Mouse (Mus musculus): ENCODE data around the gene Pdcd4.
"Not testable (repeated sequence)": the region's sequence is repeated elsewhere in the genome, so short reads cannot be mapped to it uniquely, and the experiment has no call there.

The Pdcd4 gene

DNA sequence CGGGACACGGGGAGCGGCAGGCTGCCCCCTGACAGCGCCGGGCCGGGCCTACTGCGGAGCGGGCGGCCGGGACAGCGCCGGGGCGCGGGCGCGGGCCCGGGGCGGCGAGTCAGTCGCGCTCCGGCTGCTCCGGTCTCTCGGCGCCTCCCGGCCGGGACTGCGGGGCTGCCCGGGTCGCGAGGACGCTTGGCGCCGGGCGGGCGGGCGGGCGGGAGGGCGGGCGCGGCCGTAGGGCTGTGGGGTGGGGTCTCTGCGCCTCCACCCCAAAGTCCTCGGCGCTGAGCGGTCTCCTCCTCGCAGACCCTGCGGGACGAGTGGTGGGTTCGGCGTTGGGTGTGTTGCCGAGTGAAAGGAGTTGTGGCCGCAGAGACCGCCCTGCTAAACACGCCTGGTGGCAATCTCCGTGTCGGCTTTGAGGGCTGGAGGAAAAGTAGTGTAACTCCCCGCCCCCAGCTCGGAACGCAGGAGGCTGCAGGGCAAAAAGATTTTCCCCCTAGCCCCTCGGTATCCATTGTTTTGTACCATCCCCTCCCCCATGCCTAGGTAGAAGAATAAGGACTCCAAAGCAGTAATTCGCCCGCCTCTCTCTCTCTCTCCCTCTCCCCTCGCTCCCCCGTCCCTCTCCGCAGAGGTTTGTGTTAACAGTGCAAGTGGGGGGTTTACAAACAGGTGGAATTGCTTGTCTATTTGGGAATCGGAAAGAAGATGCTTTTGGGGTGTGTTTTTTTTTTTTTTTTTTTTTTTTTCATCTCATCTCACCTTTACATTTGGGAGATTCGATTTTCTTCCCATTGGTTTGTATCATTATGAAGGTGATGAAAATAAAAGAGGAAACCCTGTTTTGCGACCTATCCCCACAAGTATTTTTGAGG lies 53.4 kb downstream of the Pdcd4 start:
- peak; percentile 73 for DNase-seq (ENCODE audit: low spot score)

DNA sequence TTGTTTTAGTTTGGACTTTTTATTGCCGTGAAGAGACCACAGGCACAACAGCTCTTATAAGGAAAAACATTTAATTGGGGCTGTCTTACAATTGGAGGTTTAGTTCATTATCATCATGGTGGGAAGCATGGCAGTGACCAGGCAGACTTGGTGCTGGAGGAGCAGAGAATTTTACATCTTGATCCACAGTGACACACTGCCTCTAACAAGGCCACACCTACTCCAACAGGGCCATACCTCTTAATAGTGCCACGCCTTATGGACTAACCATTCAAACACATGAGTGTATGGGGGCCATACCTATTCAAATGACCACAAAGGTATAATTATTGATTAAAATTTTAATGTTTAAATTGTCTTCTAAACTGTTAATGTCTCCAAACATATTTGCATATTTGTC lies 65.5 kb downstream of the Pdcd4 start:
- no peak for DNase-seq (ENCODE audit: low spot score)

DNA sequence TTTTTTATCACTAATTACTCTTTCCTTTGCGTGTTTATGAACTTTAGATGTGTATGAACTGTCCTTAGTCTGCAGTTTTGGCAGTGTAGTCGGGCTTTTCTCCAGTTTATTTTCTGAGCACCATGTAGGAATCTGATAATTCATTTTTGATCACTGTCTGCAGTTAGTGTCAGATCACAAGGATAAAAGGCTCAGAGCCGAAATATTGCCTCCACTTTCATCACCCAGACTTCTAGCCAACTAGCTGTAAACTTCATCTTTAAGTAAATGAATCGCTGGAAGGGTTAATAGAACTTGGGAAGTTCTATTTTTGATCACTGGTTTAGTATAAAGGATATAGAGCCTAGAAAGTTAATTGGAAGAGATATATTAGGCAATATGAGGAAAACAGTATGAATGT lies 70.5 kb downstream of the Pdcd4 start:
- no peak for DNase-seq (ENCODE audit: low spot score)

DNA sequence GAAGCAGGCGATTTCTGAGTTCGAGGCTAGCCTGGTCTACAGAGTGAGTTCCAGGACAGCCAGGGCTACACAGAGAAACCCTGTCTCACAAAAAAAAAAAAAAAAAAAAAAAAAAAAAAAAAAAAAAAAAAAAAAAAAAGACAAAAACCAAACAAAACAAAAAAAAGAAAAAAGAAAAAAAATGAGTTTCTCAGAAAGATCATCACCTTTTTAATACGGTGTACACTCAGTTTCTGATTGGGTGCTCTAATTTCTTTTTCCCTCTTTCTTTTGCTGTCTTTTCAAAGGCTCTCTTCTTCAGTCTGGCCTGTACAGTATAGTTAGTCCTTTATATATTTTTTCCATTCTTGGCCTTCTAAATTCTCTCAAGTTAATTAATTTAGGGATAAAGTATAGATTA lies 72.3 kb downstream of the Pdcd4 start:
- DNase-seq (ENCODE audit: low spot score): not testable (repeated sequence)

DNA sequence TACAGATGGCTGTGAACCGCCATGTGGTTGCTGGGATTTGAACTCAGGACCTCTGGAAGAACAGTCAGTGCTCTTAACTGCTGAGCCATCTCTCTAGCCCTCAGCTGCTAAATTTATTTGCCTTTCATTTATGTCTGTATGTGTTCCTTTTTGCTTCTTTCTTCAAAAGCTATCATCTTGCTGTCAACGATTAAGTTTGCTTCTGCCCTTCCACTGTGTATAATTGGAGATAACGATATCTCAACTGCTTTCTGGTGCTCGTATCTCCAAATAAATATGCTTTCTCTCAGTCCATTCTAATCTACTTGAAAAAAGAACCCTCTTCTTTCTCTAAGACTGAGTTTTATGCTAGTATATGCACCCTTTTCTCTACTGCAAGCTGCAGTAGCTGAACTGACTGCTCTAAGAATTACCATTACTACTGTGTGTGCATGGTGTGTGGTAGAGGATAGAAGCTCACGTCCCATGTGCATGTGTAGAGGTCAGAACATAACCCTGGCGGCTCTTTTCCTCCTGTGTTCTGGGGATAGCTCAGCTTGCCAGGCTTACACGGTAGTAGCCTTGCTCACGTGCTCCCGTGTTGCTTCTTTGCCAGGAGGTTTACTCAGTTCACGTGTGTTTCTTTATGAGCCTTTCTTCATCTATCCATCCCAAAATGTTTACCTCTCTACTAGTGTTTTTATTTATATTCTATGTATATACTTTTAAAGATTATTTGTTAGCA lies 73.0 kb downstream of the Pdcd4 start:
- DNase-seq (ENCODE audit: low spot score): no peak

DNA sequence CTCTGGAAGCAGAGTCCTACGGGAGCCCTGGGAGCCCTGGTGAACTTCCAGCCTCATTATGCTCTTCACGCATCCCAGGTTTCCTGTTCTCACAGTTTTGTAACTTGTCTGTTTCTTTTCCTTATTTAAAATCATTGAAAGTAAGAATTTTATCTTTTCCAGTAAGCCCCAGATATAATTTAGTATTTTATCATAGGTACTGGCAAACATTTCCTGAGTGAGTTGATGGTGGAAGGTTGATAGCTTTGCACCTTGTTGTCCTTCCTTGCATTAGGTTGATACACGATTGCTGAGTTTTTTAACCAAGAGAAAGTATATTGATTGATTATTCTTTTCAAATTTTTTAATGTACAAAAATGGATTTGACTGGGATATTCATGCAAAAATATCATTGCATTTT lies 77.2 kb downstream of the Pdcd4 start:
- DNase-seq (ENCODE audit: low spot score): no peak

DNA sequence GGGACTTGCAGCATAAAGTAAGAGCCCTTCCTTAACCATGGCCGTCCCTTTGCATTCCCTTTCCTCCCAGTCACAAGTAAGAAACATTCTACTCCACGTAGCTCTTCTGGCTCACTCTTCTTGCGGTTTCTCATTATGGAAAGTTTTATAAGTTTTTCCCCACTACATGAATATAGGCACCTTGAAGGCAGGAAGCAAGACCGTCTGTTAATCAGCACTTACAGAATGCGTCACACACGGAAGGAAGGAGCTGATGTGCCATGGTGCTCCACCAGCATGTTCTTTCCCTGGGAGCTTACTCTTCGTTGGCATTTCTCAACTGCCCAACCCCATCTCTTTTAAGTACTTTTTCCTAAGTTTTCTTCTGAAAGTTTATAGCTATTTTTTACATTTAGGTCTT lies 79.9 kb downstream of the Pdcd4 start:
- no peak for DNase-seq (ENCODE audit: low spot score)

DNA sequence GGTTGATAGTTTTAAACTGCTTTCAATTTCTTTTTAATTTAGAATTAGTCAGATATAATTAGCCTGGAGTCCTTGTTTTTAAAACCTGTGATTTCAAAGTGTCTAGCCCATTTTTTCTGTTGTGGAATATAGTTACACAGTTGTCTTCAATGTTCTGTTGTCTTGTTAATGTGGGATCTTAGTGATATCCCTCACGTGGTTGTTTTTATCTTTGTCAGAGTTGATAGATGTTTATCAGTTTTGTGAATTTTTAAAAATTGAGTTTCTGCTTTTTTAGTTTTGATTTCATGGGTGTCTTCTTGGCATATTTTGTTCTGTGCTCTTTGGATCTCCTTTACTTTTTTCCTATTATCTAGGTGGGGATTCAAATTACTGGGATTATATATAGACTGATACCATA lies 81.6 kb downstream of the Pdcd4 start:
- DNase-seq (ENCODE audit: low spot score): no peak
